Mouse (Mus musculus) forebrain, embryonic 15.5 days (tissue): ENCODE data around the gene Maneal. TPM values are rescaled to one million over a fixed set of nuclear protein-coding genes. Genes with fewer than 3 reads are reported as not detected.

ENCODE experiments used
- ATAC-seq: fragments of 200-750 bp; cut with Nextera tagmentation; replicated peaks from 2 replicates; pipeline ENCODE4 v1.8.0; 2017; ENCODE audit warnings: mild to moderate bottlenecking, moderate TSS enrichment, moderate library complexity
- H3K27ac ChIP-seq: fragments of 300-500 bp; sonication (generic); replicated peaks from 2 replicates; pipeline ENCODE4 v1.5.1; 2015; ENCODE audit warnings: mild to moderate bottlenecking, inconsistent platforms
- H3K27me3 ChIP-seq: fragments of 300-500 bp; sonication (generic); 2 replicates; pipeline ENCODE4 v1.6.1; 2015; ENCODE audit warnings: inconsistent platforms
- H3K36me3 ChIP-seq: fragments of 300-500 bp; sonication (generic); 2 replicates; pipeline ENCODE4 v1.6.1; 2015; ENCODE audit warnings: mild to moderate bottlenecking, inconsistent platforms
- H3K4me1 ChIP-seq: fragments of 300-500 bp; sonication (generic); 2 replicates; pipeline ENCODE4 v1.6.1; 2015; ENCODE audit warnings: inconsistent platforms
- H3K4me2 ChIP-seq: fragments of 300-500 bp; sonication (generic); replicated peaks from 2 replicates; pipeline ENCODE4 v1.6.1; 2015; ENCODE audit warnings: mild to moderate bottlenecking, inconsistent platforms
- H3K4me3 ChIP-seq: fragments of 300-500 bp; sonication (generic); 2 replicates; pipeline ENCODE4 v1.5.1; 2015; ENCODE audit warnings: mild to moderate bottlenecking, inconsistent platforms
- H3K9ac ChIP-seq: fragments of 300-500 bp; sonication (generic); replicated peaks from 2 replicates; pipeline ENCODE4 v1.6.1; 2015; ENCODE audit warnings: mild to moderate bottlenecking, inconsistent platforms
- H3K9me3 ChIP-seq: fragments of 300-500 bp; sonication (generic); 2 replicates; pipeline ENCODE4 v1.6.1; 2016; ENCODE audit warnings: inconsistent platforms
- WGBS: fragments of 180-500 bp; shearing (Covaris S2); methylation state at CpG from one replicate; pipeline ENCODE4 v1.1.7; 2015; ENCODE audit warnings: mixed read lengths; 5-methylcytosine and 5-hydroxymethylcytosine counted together
- polyA plus RNA-seq: library from polyadenylated mRNA; unstranded; fragments of >200 nt; fragmentation: Nextera tagmentation; extraction: Ambion mirVana; gene quantifications from 2 replicates; pipeline ENCODE4 v1.2.1, GENCODE M21; 2015

Maneal gene
- polyA plus RNA-seq: 9.3 and 10.2 TPM in 2 replicates

- 2% methylated on average over 76 of the region's 77 CpGs for WGBS
- peak; percentile 34 for ATAC-seq
- peaks cover 24% of the 10 kb centered on the region for H3K4me1 ChIP-seq
Measured at GRCm38 (mm10) chr4:124861283-124862188, at the start of gene Maneal. TSS of gene Maneal (minus strand) at chr4:124862171.

DNA sequence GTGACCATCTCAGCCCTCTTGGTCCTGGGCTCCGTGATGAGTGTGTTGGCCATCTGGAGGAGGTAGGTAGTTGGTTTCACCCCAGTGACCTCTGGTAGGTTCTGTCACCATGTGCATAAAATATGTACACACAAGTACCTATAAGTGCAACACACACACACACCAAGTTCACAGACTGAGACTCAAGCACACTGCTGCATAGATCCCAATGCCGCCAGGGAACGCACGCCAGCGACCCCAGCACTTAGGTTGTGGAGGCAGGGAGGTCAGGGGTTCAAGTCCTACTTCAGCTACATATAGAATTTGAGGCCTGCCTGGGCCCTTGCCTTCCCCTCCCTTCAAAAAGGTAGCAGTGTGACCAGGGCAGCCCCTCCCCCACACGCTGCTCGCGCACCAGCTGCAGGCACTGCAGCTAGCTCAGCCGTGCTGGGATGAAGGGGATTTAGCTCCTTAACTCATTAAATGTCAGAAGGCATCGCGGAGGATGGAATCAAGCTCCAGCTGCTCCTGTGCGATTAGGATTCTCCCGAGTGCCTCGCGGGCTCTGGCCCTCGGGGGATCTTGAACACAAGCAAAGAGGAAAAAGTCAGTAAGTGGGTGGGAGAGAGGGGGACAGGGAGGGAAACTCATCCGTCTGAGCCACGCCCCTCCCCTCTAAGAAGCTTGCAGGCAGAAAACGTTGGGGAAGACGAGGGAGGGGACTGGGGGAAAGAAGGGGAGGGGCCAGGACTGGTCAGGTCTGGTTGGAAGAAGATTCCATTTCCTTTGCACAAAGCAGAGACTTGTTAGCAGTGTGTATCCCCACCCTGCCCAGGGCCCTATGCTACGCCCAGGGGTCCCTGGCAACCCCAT lies 44.2 kb upstream of the Maneal start:
- H3K27ac ChIP-seq: peak overlapping the region; percentile 27; the same call in 1 of the 2 replicates
- H3K4me3 ChIP-seq: peak overlapping the region; percentile 15
- H3K9me3 ChIP-seq: no peaks in the 10 kb centered on the region
- peak overlapping the region; percentile 33 for H3K4me2 ChIP-seq
- WGBS: 6% methylated on average over 21 of the region's 21 CpGs
- peak; percentile 43; the same call in 1 of the 2 replicates for ATAC-seq
- no peaks in the 10 kb centered on the region for H3K36me3 ChIP-seq
- H3K4me1 ChIP-seq: peaks cover 9% of the 10 kb centered on the region
- no peaks in the 10 kb centered on the region for H3K27me3 ChIP-seq
- 0 out of 2 replicates have a peak overlapping the region, but pooled peaks have one; percentile 14 for H3K9ac ChIP-seq

More at GRCm38 (mm10) chr4:124861283-124862188, at the start of gene Maneal:
- H3K4me3 ChIP-seq: peak within 1 kb of the TSS; percentile 80
- peak within 1 kb of the TSS; percentile 77 for H3K27ac ChIP-seq
- no peaks in the 10 kb centered on the region for H3K27me3 ChIP-seq
- peak within 1 kb of the TSS; percentile 82 for H3K4me2 ChIP-seq
- peaks cover 23% of the 10 kb centered on the region for H3K36me3 ChIP-seq
- no peaks in the 10 kb centered on the region for H3K9me3 ChIP-seq
- peak within 1 kb of the TSS; percentile 83 for H3K9ac ChIP-seq

- Histone ChIP-seq H3K27me3 (no peaks in the 10 kb centered on the region), H3K27ac (no peak overlapping the region), H3K9ac (no peak overlapping the region), H3K36me3 (no peaks in the 10 kb centered on the region), H3K9me3 (no peaks in the 10 kb centered on the region), H3K4me1 (peaks cover 9% of the 10 kb centered on the region), H3K4me3 (no peak overlapping the region), H3K4me2 (no peak overlapping the region)
- WGBS: 78% methylated on average over 4 of the region's 4 CpGs
- ATAC-seq: no peak
Measured at GRCm38 (mm10) chr4:124905417-124905816, 43.4 kb upstream of the Maneal start.

DNA sequence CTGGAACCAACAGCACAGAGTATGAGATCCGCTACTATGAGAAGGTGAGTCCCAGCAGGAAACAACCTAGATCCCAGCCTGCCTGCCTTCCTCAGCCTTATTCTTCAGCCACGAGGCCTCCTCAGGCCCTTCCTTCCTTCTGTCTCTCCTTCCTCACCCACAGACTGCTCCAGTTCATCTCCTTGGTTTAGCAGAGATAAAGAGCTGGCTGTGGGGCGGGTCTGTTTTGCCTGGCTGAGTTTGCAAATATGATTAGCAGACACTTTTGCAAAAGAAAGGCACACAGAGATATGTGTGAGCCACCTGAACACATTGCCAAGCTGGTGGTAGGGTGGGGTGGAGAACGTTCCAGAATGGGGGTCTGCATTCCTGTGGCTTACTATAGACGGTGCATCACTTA lies 37.9 kb upstream of the Maneal start:
- H3K4me3 ChIP-seq: no peak overlapping the region
- ATAC-seq: no peak
- 57% methylated on average over 5 of the region's 5 CpGs for WGBS

GRCm38 (mm10) chr4:124898428-124898827 lies 36.5 kb upstream of the Maneal start:
- Histone ChIP-seq H3K36me3 (no peaks in the 10 kb centered on the region), H3K9me3 (no peaks in the 10 kb centered on the region), H3K4me3 (no peak overlapping the region), H3K9ac (no peak overlapping the region), H3K27me3 (peaks cover 31% of the 10 kb centered on the region), H3K27ac (no peak overlapping the region), H3K4me2 (no peak overlapping the region), H3K4me1 (peaks cover 25% of the 10 kb centered on the region)
- ATAC-seq: no peak
- 14% methylated on average over 10 of the region's 10 CpGs for WGBS

More for the DNA sequence above, 37.9 kb upstream of the Maneal start:
- Histone ChIP-seq H3K4me1 (peaks cover 19% of the 10 kb centered on the region), H3K4me2 (no peak overlapping the region), H3K36me3 (no peaks in the 10 kb centered on the region), H3K9ac (no peak overlapping the region), H3K27ac (no peak overlapping the region), H3K9me3 (no peaks in the 10 kb centered on the region), H3K27me3 (peaks cover 16% of the 10 kb centered on the region)

- H3K4me1 ChIP-seq: peaks cover 25% of the 10 kb centered on the region
- H3K27ac ChIP-seq: no peak overlapping the region
- peak overlapping the region; percentile 74 for H3K4me2 ChIP-seq
- peaks cover 52% of the 10 kb centered on the region for H3K27me3 ChIP-seq
- peak overlapping the region; percentile 51 for H3K4me3 ChIP-seq
- H3K9me3 ChIP-seq: no peaks in the 10 kb centered on the region
- peak overlapping the region; percentile 49 for H3K9ac ChIP-seq
- H3K36me3 ChIP-seq: no peaks in the 10 kb centered on the region
- ATAC-seq: peak; percentile 73
- WGBS: under 1% methylated on average over 83 of the region's 83 CpGs
Measured at GRCm38 (mm10) chr4:124894508-124895428, 32.8 kb upstream of the Maneal start.

- Histone ChIP-seq H3K36me3 (no peaks in the 10 kb centered on the region), H3K27ac (no peak overlapping the region), H3K4me3 (peak overlapping the region; percentile 51; the same call in 1 of the 2 replicates), H3K4me1 (peaks cover 16% of the 10 kb centered on the region), H3K27me3 (peaks cover 52% of the 10 kb centered on the region), H3K9ac (no peak overlapping the region), H3K4me2 (0 out of 2 replicates have a peak overlapping the region, but pooled peaks have one; percentile 74), H3K9me3 (no peaks in the 10 kb centered on the region)
- WGBS: 28% methylated on average over 6 of the region's 6 CpGs
- no peak for ATAC-seq
Measured at GRCm38 (mm10) chr4:124893769-124894168, 31.8 kb upstream of the Maneal start.

- Histone ChIP-seq H3K36me3 (no peaks in the 10 kb centered on the region), H3K27me3 (peaks cover 51% of the 10 kb centered on the region), H3K4me2 (no peak overlapping the region), H3K9me3 (no peaks in the 10 kb centered on the region), H3K9ac (no peak overlapping the region), H3K4me1 (peaks cover 10% of the 10 kb centered on the region; the same call in 1 of the 2 replicates), H3K27ac (no peak overlapping the region), H3K4me3 (no peak overlapping the region)
- WGBS: 74% methylated on average over 5 of the region's 5 CpGs
- ATAC-seq: no peak
Measured at GRCm38 (mm10) chr4:124890831-124891230, 28.9 kb upstream of the Maneal start.

DNA sequence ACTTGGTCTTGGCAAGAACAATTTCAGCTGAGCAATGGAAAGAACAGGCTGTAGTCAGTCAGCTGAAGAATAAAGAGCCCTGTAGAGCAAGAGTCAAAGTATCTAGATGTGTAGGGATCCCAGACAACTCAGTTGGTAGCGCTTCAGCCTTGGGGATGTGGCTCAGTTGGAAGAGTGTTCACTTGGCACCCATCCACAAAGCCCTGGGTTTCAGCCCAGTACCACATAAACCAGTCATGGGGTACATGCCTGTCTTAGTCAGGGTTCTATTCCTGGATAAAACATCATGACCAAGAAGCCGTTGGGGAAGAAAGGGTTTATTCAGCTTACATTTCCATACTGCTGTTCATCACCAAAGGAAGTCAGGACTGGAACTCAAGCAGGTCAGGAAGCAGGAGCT lies 28.0 kb upstream of the Maneal start:
- H3K9me3 ChIP-seq: no peaks in the 10 kb centered on the region
- peaks cover 48% of the 10 kb centered on the region for H3K27me3 ChIP-seq
- ATAC-seq: no peak
- no peak overlapping the region for H3K4me2 ChIP-seq
- WGBS: 76% methylated on average over 2 of the region's 2 CpGs
- no peak overlapping the region for H3K4me3 ChIP-seq
- no peaks in the 10 kb centered on the region for H3K36me3 ChIP-seq
- peaks cover 6% of the 10 kb centered on the region; the same call in 1 of the 2 replicates for H3K4me1 ChIP-seq
- no peak overlapping the region for H3K27ac ChIP-seq
- no peak overlapping the region for H3K9ac ChIP-seq

- Histone ChIP-seq H3K9ac (no peak overlapping the region), H3K9me3 (no peaks in the 10 kb centered on the region), H3K4me1 (no peaks in the 10 kb centered on the region), H3K4me3 (no peak overlapping the region), H3K27ac (no peak overlapping the region), H3K4me2 (no peak overlapping the region), H3K36me3 (no peaks in the 10 kb centered on the region), H3K27me3 (peaks cover 38% of the 10 kb centered on the region)
- 66% methylated on average over 7 of the region's 7 CpGs for WGBS
- ATAC-seq: no peak
Measured at GRCm38 (mm10) chr4:124888702-124889101, 26.7 kb upstream of the Maneal start.

GRCm38 (mm10) chr4:124882151-124882729 lies 20.3 kb upstream of the Maneal start:
- H3K9me3 ChIP-seq: no peaks in the 10 kb centered on the region
- ATAC-seq: peak; percentile 36
- H3K9ac ChIP-seq: peak overlapping the region; percentile 43
- no peaks in the 10 kb centered on the region for H3K36me3 ChIP-seq
- H3K4me3 ChIP-seq: peak overlapping the region; percentile 52
- H3K4me2 ChIP-seq: peak overlapping the region; percentile 88
- peaks cover 45% of the 10 kb centered on the region for H3K27me3 ChIP-seq
- H3K4me1 ChIP-seq: peaks cover 18% of the 10 kb centered on the region
- WGBS: under 1% methylated on average over 37 of the region's 37 CpGs
- no peak overlapping the region for H3K27ac ChIP-seq
